Comparison of ENCODE assay signal across 8 mouse cellular contexts in genomic region chr15:77336287-77336967, GRCm38 (mm10). TPM values are rescaled to one million over a fixed set of nuclear protein-coding genes. Genes with fewer than 3 reads are reported as not detected.
A peak's percentile ranks its signal among the peaks of the same experiment; 100 is the strongest.
DNase-seq lines count a peak whose midpoint lies in the region; ATAC-seq lines count a peak whose summit lies in the region.

No protein-coding gene starts in this region.

- no peaks in the 10 kb centered on the region for H3K27me3 ChIP-seq in intestine, embryonic 16.5 days (replicated peaks; ENCODE audit: control insufficient read depth, insufficient read depth, low read length)

- peak overlapping the region; percentile 46 for H3K4me2 ChIP-seq in intestine, embryonic 16.5 days (ENCODE audit: low read depth, low read length)

- no peaks in the 10 kb centered on the region for H3K9me3 ChIP-seq in intestine, embryonic 16.5 days (ENCODE audit: control insufficient read depth, low read length)

- peak; percentile 65 for ATAC-seq in granulocyte monocyte progenitor cell, adult 5-6 weeks (replicated peaks; ENCODE audit: poor library complexity, severe bottlenecking)
- ATAC-seq in intestine, embryonic 16.5 days, result peak; percentile 80
- ATAC-seq in erythroid progenitor cell, adult 5-6 weeks (replicated peaks; ENCODE audit: low FRiP score, poor library complexity, severe bottlenecking), result no peak

- intact Hi-C loops in left cerebral cortex, postnatal 14 days (cut with DNase I), result loop anchor here (2.0 kb wide), 1 partner anchor 112 kb away; no protein-coding TSS in a partner anchor

- no peaks in the 10 kb centered on the region for H3K36me3 ChIP-seq in intestine, embryonic 16.5 days (ENCODE audit: control insufficient read depth, insufficient read depth, low read length)

- WGBS in intestine, embryonic 16.5 days, result 2% methylated on average over 32 of the region's 32 CpGs

- peaks cover 33% of the 10 kb centered on the region for H3K4me1 ChIP-seq in intestine, embryonic 16.5 days (ENCODE audit: control insufficient read depth, insufficient read depth, low read length)

- DNase-seq in adrenal gland, postnatal 36 days, result peak; percentile 91 to 94
- DNase-seq in embryo, embryonic 9.5 days (ENCODE audit: extremely low spot score), result peak; percentile 91
- peak; percentile 86 to 89 for DNase-seq in left cerebral cortex, postnatal 14 days (ENCODE audit: low spot score in 2 of 2)
- peak; percentile 91 for DNase-seq in mesoderm, embryonic 11.5 days (ENCODE audit: low read depth, low spot score)
- peak; percentile 91 for DNase-seq in right cerebral cortex, postnatal 4 days

- H3K9ac ChIP-seq in intestine, embryonic 16.5 days (ENCODE audit: low read depth, low read length), result peak overlapping the region; percentile 57

- peak overlapping the region; percentile 37 for H3K4me3 ChIP-seq in intestine, embryonic 16.5 days (ENCODE audit: low read length)

- H3K27ac ChIP-seq in intestine, embryonic 16.5 days (ENCODE audit: low read length), result peak overlapping the region; percentile 86

RNA-seq across cellular contexts. Expression of gene Rbfox2, which starts 29.6 kb away (rescaled TPM):
- 10 to 100 TPM; 54.4 to 64.7 TPM for total RNA-seq in adrenal gland, postnatal 36 days (2021)
- 0.19 and 0.24 TPM in 2 replicates for total RNA-seq in granulocyte monocyte progenitor cell, adult 5-6 weeks (2014; fragmentation: Nextera tagmentation)
- total RNA-seq in granulocyte monocyte progenitor cell, adult 5-6 weeks (2017), result 2.8 and 3.6 TPM in 2 replicates
- 31.5 and 34.0 TPM in 2 replicates for polyA plus RNA-seq in intestine, embryonic 16.5 days (2015; fragmentation: Nextera tagmentation; extraction: Ambion mirVana)
- total RNA-seq in left cerebral cortex, postnatal 14 days (2021), result 100 to 1,000 TPM; 237 to 248 TPM
- total RNA-seq in erythroid progenitor cell, adult 5-6 weeks (2015; ENCODE audit: low replicate concordance), result not detected in 2 replicates
- total RNA-seq in erythroid progenitor cell, adult 5-6 weeks (2017; ENCODE audit: low replicate concordance), result not detected in 2 replicates

Comparison
In these comparisons a context has a peak if more than half of its experiments do, and no peak if none do; other contexts are left out.
1. RNA of gene Rbfox2, which starts 29.6 kb away (total RNA-seq): 237 to 248 TPM in left cerebral cortex, postnatal 14 days and 54.4 to 64.7 TPM in adrenal gland, postnatal 36 days; 0.19 to 3.6 TPM in granulocyte monocyte progenitor cell, adult 5-6 weeks and not detected in erythroid progenitor cell, adult 5-6 weeks; every median in the first group is over 10 times any median in the second.
2. Peak in every context shown above with its lines, with median percentiles within 50 percentile points of each other: DNase-seq.